Mouse (Mus musculus) intestine, postnatal 0 days (tissue): ENCODE measurements at regions not wholly inside any gene's neighbourhood (a gene's known extent, or its start where the extent isn't known, plus 50 kb on each side); places are given as distances from the start of the nearest gene placed in this dataset.

Experiments used
- ATAC-seq: fragments of 200-750 bp; cut with Nextera tagmentation; 2 replicates; pipeline ENCODE4 v1.8.0; 2017; ENCODE audit warnings: mild to moderate bottlenecking, moderate TSS enrichment, moderate library complexity
- H3K27ac ChIP-seq: fragments of 300-500 bp; sonication (generic); 2 replicates; pipeline ENCODE4 v1.5.1; 2014; ENCODE audit warnings: mild to moderate bottlenecking, low read depth, low read length, moderate library complexity
- H3K27me3 ChIP-seq: fragments of 300-500 bp; sonication (generic); replicated peaks from 2 replicates; pipeline ENCODE4 v1.6.1; 2014; ENCODE audit warnings: low read length, mixed read lengths; ENCODE audit not compliant: control insufficient read depth, insufficient read depth
- H3K36me3 ChIP-seq: fragments of 300-500 bp; sonication (generic); 2 replicates; pipeline ENCODE4 v1.6.1; 2014; ENCODE audit warnings: mild to moderate bottlenecking, moderate library complexity; ENCODE audit not compliant: control insufficient read depth, insufficient read depth
- H3K4me1 ChIP-seq: fragments of 300-500 bp; sonication (generic); replicated peaks from 2 replicates; pipeline ENCODE4 v1.6.1; 2014; ENCODE audit warnings: antibody characterized with exemption, low read length, mixed read lengths; ENCODE audit not compliant: control insufficient read depth, insufficient read depth
- H3K4me2 ChIP-seq: fragments of 300-500 bp; sonication (generic); replicated peaks from 2 replicates; pipeline ENCODE4 v1.6.1; 2014; ENCODE audit warnings: low read depth, mild to moderate bottlenecking, moderate library complexity
- H3K4me3 ChIP-seq: fragments of 300-500 bp; sonication (generic); 2 replicates; pipeline ENCODE4 v1.5.1; 2014; ENCODE audit warnings: low read depth, low read length
- H3K9ac ChIP-seq: fragments of 300-500 bp; sonication (generic); 2 replicates; pipeline ENCODE4 v1.6.1; 2014; ENCODE audit warnings: mild to moderate bottlenecking, low read depth, low read length
- H3K9me3 ChIP-seq: fragments of 300-500 bp; sonication (generic); 2 replicates; pipeline ENCODE4 v1.6.1; 2016; ENCODE audit warnings: mixed run types; ENCODE audit not compliant: control insufficient read depth
- CTCF ChIP-seq: sonication (generic); IDR thresholded peaks from 2 replicates; pipeline ENCODE4 v1.5.1; 2016; ENCODE audit warnings: low read depth, mild to moderate bottlenecking, control low read depth, antibody characterized with exemption, moderate library complexity
- WGBS: fragments of 180-500 bp; shearing (Covaris S2); extraction: QIAGEN DNeasy Blood & Tissue Kit; methylation state at CpG from one replicate; pipeline ENCODE4 v1.1.7; 2014; 5-methylcytosine and 5-hydroxymethylcytosine counted together

GRCm38 (mm10) chr6:47354515-47354914 lies 98.7 kb upstream of the Cul1 start:
- 75% methylated on average over 2 of the region's 2 CpGs for WGBS
- Histone ChIP-seq H3K9ac (no peak overlapping the region), H3K27ac (peak overlapping the region; percentile 75), H3K4me3 (no peak overlapping the region), H3K36me3 (no peaks in the 10 kb centered on the region), H3K4me2 (no peak overlapping the region), H3K4me1 (no peaks in the 10 kb centered on the region), H3K27me3 (no peaks in the 10 kb centered on the region), H3K9me3 (no peaks in the 10 kb centered on the region)
- no peak for TF ChIP-seq CTCF
- peak; percentile 92 for ATAC-seq

DNA sequence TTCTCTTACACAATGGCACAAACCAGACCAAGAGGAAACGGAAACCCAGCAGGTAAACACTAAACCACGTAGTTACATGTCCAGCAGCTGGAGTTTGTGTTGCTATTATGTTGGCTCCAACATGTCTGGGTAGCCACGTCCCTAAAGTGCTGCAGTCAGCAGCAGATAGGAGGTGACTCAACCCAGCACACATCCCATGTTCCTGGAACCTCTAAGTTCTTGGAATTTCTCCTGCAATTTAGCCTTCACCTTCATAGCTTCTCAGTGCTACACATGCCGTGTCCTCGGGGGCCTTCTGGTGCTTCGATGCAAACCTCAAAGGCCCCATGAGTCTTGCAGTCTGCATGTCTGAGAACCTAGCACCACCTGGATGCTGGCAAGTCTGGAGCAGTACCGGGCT lies 97.7 kb upstream of the Cul1 start:
- H3K36me3 ChIP-seq: no peaks in the 10 kb centered on the region
- H3K9ac ChIP-seq: no peak overlapping the region
- peak overlapping the region; percentile 75 for H3K27ac ChIP-seq
- ATAC-seq: peak; percentile 72
- TF ChIP-seq CTCF: no peak
- no peak overlapping the region for H3K4me2 ChIP-seq
- 54% methylated on average over 7 of the region's 7 CpGs for WGBS
- no peaks in the 10 kb centered on the region for H3K9me3 ChIP-seq
- H3K4me1 ChIP-seq: no peaks in the 10 kb centered on the region
- no peak overlapping the region for H3K4me3 ChIP-seq
- H3K27me3 ChIP-seq: no peaks in the 10 kb centered on the region

DNA sequence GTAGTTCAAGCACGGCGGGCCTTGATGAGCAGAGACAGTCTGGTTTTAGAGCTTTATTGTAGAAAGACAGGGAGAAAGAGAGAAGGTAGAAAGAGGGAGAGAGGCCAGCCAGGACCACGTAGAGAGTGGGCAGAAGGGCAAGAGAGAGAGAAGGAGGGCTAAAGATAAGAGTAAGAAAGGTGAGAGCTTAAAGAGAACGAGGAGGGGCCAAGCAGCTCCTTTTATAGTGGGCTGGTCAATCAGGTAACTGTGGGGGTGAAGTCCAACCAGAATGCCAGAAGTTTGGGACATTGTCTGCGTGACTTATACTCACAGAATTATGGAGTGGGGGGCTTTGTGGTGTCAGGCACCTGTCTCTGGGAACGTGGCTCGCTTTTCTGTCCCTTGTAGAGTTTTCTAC lies 96.7 kb upstream of the Cul1 start:
- H3K4me2 ChIP-seq: no peak overlapping the region
- ATAC-seq: no peak
- H3K36me3 ChIP-seq: no peaks in the 10 kb centered on the region
- no peaks in the 10 kb centered on the region for H3K4me1 ChIP-seq
- no peaks in the 10 kb centered on the region for H3K9me3 ChIP-seq
- peak overlapping the region; percentile 75 for H3K27ac ChIP-seq
- no peak for TF ChIP-seq CTCF
- H3K4me3 ChIP-seq: no peak overlapping the region
- H3K27me3 ChIP-seq: no peaks in the 10 kb centered on the region
- H3K9ac ChIP-seq: no peak overlapping the region; the same call in 1 of the 2 replicates
- WGBS: 61% methylated on average over 7 of the region's 7 CpGs

- H3K9ac ChIP-seq: no peak overlapping the region
- H3K27ac ChIP-seq: no peak overlapping the region
- no peaks in the 10 kb centered on the region for H3K4me1 ChIP-seq
- WGBS: 41% methylated on average over 2 of the region's 2 CpGs
- H3K9me3 ChIP-seq: no peaks in the 10 kb centered on the region
- ATAC-seq: no peak
- no peaks in the 10 kb centered on the region for H3K27me3 ChIP-seq
- no peak overlapping the region for H3K4me3 ChIP-seq
- no peak overlapping the region for H3K4me2 ChIP-seq
- peak; percentile 72 for TF ChIP-seq CTCF
- no peaks in the 10 kb centered on the region for H3K36me3 ChIP-seq
Measured at GRCm38 (mm10) chr6:47358686-47359085, 94.5 kb upstream of the Cul1 start.

- ATAC-seq: no peak
- H3K27ac ChIP-seq: no peak overlapping the region
- WGBS: 88% methylated on average over 1 of the region's 1 CpGs
- H3K4me3 ChIP-seq: no peak overlapping the region
- no peaks in the 10 kb centered on the region for H3K36me3 ChIP-seq
- H3K4me2 ChIP-seq: no peak overlapping the region
- H3K9ac ChIP-seq: no peak overlapping the region
- no peaks in the 10 kb centered on the region for H3K4me1 ChIP-seq
- no peaks in the 10 kb centered on the region for H3K27me3 ChIP-seq
- H3K9me3 ChIP-seq: no peaks in the 10 kb centered on the region
- TF ChIP-seq CTCF: no peak
Measured at GRCm38 (mm10) chr6:47364002-47364401, 89.2 kb upstream of the Cul1 start.

DNA sequence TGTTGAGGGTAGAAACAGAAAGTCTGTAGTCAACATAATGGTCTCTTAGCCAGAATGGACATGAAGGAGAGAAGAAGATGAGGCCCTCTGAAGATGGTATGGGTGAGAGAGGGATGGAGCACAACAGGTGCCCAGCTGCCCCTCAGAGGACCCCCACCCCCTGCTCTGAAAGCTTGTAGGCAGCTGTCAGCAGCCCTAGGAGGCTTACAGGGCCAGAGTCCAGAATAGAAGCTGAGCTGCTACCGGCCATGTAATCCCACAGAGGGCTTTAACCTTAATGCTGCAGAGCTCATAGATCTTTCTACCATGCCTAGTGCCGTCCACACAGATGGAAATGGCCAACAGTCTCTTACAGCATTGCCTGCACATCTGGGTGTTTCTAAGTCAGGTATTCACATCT lies 88.6 kb upstream of the Cul1 start:
- Histone ChIP-seq H3K9me3 (no peaks in the 10 kb centered on the region), H3K4me2 (no peak overlapping the region), H3K4me1 (no peaks in the 10 kb centered on the region), H3K9ac (no peak overlapping the region), H3K4me3 (no peak overlapping the region), H3K27ac (no peak overlapping the region), H3K36me3 (no peaks in the 10 kb centered on the region), H3K27me3 (no peaks in the 10 kb centered on the region)
- TF ChIP-seq CTCF: no peak
- no peak for ATAC-seq
- 74% methylated on average over 2 of the region's 2 CpGs for WGBS
